Mouse (Mus musculus): Measurements from ENCODE around the gene Ahdc1. TPM values are rescaled to one million over a fixed set of nuclear protein-coding genes. Genes with fewer than 3 reads are reported as not detected.

Gene Ahdc1
- polyA plus RNA-seq, 1 experiment: 58.2 TPM

- H3K4me2 ChIP-seq (ENCODE audit: low read depth): no peak overlapping the region
- no peak overlapping the region for H3ac ChIP-seq (ENCODE audit: control insufficient read depth, insufficient read length)
- H3K79me2 ChIP-seq (ENCODE audit: control insufficient read depth, insufficient read depth): no peaks in the 10 kb centered on the region
- no peaks in the 10 kb centered on the region for H3K36me3 ChIP-seq (ENCODE audit: control insufficient read depth, insufficient read depth)
- H3K4me3 ChIP-seq: no peak overlapping the region
- peaks cover 21% of the 10 kb centered on the region for H3K27me3 ChIP-seq (ENCODE audit: control insufficient read depth, insufficient read depth, insufficient read length)
- TF ChIP-seq MAX (IDR thresholded peaks at IDR 0.05; ENCODE audit: low read depth): no peak
Observed at GRCm38 (mm10) chr4:132983664-132984512, 27.2 kb upstream of the Ahdc1 start.

- no peak for TF ChIP-seq SRF (IDR thresholded peaks at IDR 0.05; ENCODE audit: control insufficient read depth, insufficient read length, low read depth)
- TF ChIP-seq POLR2AphosphoS2 (IDR thresholded peaks at IDR 0.05; ENCODE audit: insufficient read length, low read depth): no peak
- no peak for TF ChIP-seq MYOG (IDR thresholded peaks at IDR 0.05; ENCODE audit: control insufficient read depth in 1 of 3, insufficient read depth in 1 of 3, insufficient read length in 2 of 3, low read depth in 2 of 3)
- TF ChIP-seq TCF3 (IDR thresholded peaks at IDR 0.05; ENCODE audit: insufficient read length, low read depth): no peak
- no peak for TF ChIP-seq TCF12 (IDR thresholded peaks at IDR 0.05; ENCODE audit: insufficient read depth, poor library complexity, severe bottlenecking)
- no peak for TF ChIP-seq MAX (IDR thresholded peaks at IDR 0.05; ENCODE audit: low read depth)
- no peaks in the 10 kb centered on the region for H3K36me3 ChIP-seq (ENCODE audit: control insufficient read depth, insufficient read depth)
- no peak overlapping the region for H3ac ChIP-seq (ENCODE audit: control insufficient read depth, insufficient read length)
- H3K27me3 ChIP-seq (ENCODE audit: control insufficient read depth, insufficient read depth, insufficient read length): peaks cover 4% of the 10 kb centered on the region
- no peaks in the 10 kb centered on the region for H3K79me2 ChIP-seq (ENCODE audit: control insufficient read depth, insufficient read depth)
- H3K4me3 ChIP-seq: no peak overlapping the region
- H3K4me2 ChIP-seq (ENCODE audit: low read depth): no peak overlapping the region
Observed at GRCm38 (mm10) chr4:132988581-132989355, 22.3 kb upstream of the Ahdc1 start.

GRCm38 (mm10) chr4:132993553-132993952 lies 17.5 kb upstream of the Ahdc1 start:
- H3K4me2 ChIP-seq (ENCODE audit: low read depth): no peak overlapping the region

DNA sequence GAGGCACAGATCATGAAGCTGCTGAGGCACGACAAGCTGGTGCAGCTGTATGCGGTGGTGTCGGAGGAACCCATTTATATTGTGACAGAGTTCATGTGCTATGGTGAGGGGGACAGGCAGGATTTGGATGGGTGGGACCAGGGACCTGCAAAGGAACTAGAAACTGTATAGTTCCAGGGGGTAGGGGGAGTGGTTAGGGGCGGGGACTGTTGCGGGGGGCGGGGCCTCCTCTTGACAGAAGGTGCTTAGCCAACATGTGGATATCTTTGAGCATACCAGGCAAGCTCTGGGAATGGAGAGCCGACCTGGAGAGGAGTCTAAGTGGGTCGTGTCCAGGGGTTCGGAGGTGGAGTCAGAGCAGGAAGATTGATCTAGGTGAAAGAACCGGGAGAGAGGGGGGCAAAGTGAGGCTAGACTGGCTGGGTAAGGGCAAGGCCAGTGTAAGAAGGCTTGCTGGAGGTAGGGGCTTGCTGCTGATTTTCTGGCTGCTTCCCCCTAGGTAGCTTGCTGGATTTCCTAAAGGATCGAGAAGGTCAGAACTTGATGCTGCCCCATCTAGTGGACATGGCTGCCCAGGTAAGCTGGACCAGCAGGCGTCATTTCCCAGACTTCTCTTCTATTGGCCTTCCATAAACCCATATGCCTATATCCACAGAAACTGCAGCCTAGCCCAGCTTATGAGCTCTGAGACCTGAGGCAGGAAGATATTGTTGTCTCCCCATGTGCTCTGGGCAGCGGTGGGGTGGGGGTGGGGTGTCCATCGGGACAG lies 13.4 kb upstream of the Ahdc1 start:
- Histone ChIP-seq H3K4me2 (ENCODE audit: low read depth) (no peak overlapping the region), H3K36me3 (ENCODE audit: control insufficient read depth, insufficient read depth) (no peaks in the 10 kb centered on the region), H3K79me2 (ENCODE audit: control insufficient read depth, insufficient read depth) (no peaks in the 10 kb centered on the region), H3ac (ENCODE audit: control insufficient read depth, insufficient read length) (no peak overlapping the region), H3K27me3 (ENCODE audit: control insufficient read depth, insufficient read depth, insufficient read length) (peaks cover 16% of the 10 kb centered on the region), H3K4me3 (no peak overlapping the region)
- no peak for TF ChIP-seq USF1 (IDR thresholded peaks at IDR 0.05; ENCODE audit: low read depth)
- TF ChIP-seq TCF12 (IDR thresholded peaks at IDR 0.05; ENCODE audit: insufficient read depth, poor library complexity, severe bottlenecking): no peak
- TF ChIP-seq E2F4 (IDR thresholded peaks at IDR 0.05; ENCODE audit: insufficient read depth): no peak
- TF ChIP-seq MYOG (IDR thresholded peaks at IDR 0.05; ENCODE audit: control insufficient read depth in 1 of 3, insufficient read depth in 1 of 3, insufficient read length in 2 of 3, low read depth in 2 of 3): no peak
- no peak for TF ChIP-seq MYOD1 (IDR thresholded peaks at IDR 0.05; ENCODE audit: control insufficient read depth in 1 of 3, insufficient read length in 2 of 3, low read depth in 2 of 3)
- no peak for TF ChIP-seq SRF (IDR thresholded peaks at IDR 0.05; ENCODE audit: control insufficient read depth, insufficient read length, low read depth)
- TF ChIP-seq TCF3 (IDR thresholded peaks at IDR 0.05; ENCODE audit: insufficient read length, low read depth): no peak
- no peak for TF ChIP-seq POLR2AphosphoS2 (IDR thresholded peaks at IDR 0.05; ENCODE audit: insufficient read length, low read depth)
- no peak for TF ChIP-seq MAX (IDR thresholded peaks at IDR 0.05; ENCODE audit: low read depth)
- no peak for TF ChIP-seq REST (IDR thresholded peaks at IDR 0.05; ENCODE audit: insufficient read depth, insufficient read length)
- TF ChIP-seq CEBPB (IDR thresholded peaks at IDR 0.05; ENCODE audit: insufficient read depth, poor library complexity, severe bottlenecking): no peak
- no peak for TF ChIP-seq POLR2A (IDR thresholded peaks at IDR 0.05; ENCODE audit: insufficient read length, low read depth)

More at GRCm38 (mm10) chr4:132993553-132993952, 17.5 kb upstream of the Ahdc1 start:
- TF ChIP-seq E2F4 (IDR thresholded peaks at IDR 0.05; ENCODE audit: insufficient read depth) (no peak), MYOD1 (IDR thresholded peaks at IDR 0.05; ENCODE audit: control insufficient read depth in 1 of 3, insufficient read length in 2 of 3, low read depth in 2 of 3) (no peak), CEBPB (IDR thresholded peaks at IDR 0.05; ENCODE audit: insufficient read depth, poor library complexity, severe bottlenecking) (no peak), POLR2A (IDR thresholded peaks at IDR 0.05; ENCODE audit: insufficient read length, low read depth) (no peak), MAX (IDR thresholded peaks at IDR 0.05; ENCODE audit: low read depth) (no peak), USF1 (IDR thresholded peaks at IDR 0.05; ENCODE audit: low read depth) (no peak), REST (IDR thresholded peaks at IDR 0.05; ENCODE audit: insufficient read depth, insufficient read length) (no peak), TCF3 (IDR thresholded peaks at IDR 0.05; ENCODE audit: insufficient read length, low read depth) (no peak), MYOG (IDR thresholded peaks at IDR 0.05; ENCODE audit: control insufficient read depth in 1 of 3, insufficient read depth in 1 of 3, insufficient read length in 2 of 3, low read depth in 2 of 3) (no peak), TCF12 (IDR thresholded peaks at IDR 0.05; ENCODE audit: insufficient read depth, poor library complexity, severe bottlenecking) (no peak), SRF (IDR thresholded peaks at IDR 0.05; ENCODE audit: control insufficient read depth, insufficient read length, low read depth) (no peak), POLR2AphosphoS2 (IDR thresholded peaks at IDR 0.05; ENCODE audit: insufficient read length, low read depth) (no peak)
- Histone ChIP-seq H3K79me2 (ENCODE audit: control insufficient read depth, insufficient read depth) (no peaks in the 10 kb centered on the region), H3K4me3 (no peak overlapping the region), H3ac (ENCODE audit: control insufficient read depth, insufficient read length) (no peak overlapping the region), H3K27me3 (ENCODE audit: control insufficient read depth, insufficient read depth, insufficient read length) (peaks cover 4% of the 10 kb centered on the region), H3K36me3 (ENCODE audit: control insufficient read depth, insufficient read depth) (no peaks in the 10 kb centered on the region)

Data from myocyte (in vitro differentiated cells).